Mouse (Mus musculus) heart, adult 18-20 months (tissue): Measurements from ENCODE around the gene Hdgf. TPM values are rescaled to one million over a fixed set of nuclear protein-coding genes. Genes with fewer than 3 reads are reported as not detected.

Experiments used
- DNase-seq, 2 experiments: peaks; one replicate each; pipeline ENCODE4 v3.0.0; 2021 to 2022; ENCODE audit warnings: mixed read lengths in 1 of 2
- total RNA-seq, 2 experiments: library from RNA; stranded (reverse); gene quantifications; 2 replicates each; pipeline ENCODE4 v1.2.3; 2021

The Hdgf gene
- total RNA-seq, 2 experiments from 2014 or later, result 111 to 117 TPM

DNA sequence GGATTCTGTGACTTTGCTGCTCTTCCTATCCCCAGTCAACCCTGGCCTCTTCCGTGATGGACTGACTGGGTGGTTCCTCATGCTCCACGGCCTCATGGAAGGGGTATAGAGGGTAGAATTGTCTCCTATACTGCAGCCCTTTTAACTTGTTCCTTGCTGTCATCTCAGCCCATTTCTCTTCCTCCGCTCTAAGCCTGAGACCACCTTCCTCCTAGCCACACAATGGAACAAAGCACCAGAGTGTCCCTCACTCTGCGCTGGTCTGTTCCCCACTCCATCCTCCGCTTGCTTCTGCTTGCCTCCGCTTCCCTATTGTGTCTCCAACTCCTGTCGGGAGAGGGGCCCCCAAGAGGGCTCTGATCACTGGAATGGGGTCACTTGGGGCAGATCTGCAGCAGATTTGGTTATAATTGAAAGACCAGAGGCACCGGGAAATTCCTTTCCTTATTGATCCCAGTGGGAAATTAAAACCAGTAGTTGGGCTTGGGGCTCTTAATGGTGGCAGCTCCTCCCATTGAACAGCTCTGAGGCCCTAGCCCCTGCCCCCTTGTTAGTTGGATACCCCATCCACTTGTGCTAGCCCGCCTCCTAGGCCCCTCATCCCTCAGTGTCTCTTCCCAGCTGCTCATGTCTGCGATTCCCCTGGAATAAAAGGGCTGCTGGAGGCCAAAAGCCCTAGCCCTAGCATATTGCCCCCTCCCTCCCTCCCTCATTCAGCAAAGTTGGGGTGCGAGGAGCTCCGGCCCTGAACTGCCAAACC lies 39.8 kb downstream of the Hdgf start:
- no peak for DNase-seq

DNA sequence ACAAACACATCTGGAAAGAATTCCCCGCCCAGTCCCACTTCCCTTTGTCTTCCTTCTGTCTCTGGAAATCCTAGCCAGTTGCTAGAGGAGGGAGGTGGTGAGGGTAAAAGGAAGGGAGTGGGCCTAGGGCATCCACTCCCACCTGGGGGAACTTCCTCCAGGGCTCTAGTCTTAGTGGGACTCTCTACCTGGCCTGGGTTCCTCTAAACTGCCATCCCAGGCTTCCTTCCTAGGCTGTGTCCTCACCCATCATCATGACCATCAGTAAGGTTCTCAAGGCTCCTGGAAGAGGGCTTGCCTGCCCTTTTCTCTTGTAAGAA lies 40.4 kb downstream of the Hdgf start:
- no peak for DNase-seq

DNA sequence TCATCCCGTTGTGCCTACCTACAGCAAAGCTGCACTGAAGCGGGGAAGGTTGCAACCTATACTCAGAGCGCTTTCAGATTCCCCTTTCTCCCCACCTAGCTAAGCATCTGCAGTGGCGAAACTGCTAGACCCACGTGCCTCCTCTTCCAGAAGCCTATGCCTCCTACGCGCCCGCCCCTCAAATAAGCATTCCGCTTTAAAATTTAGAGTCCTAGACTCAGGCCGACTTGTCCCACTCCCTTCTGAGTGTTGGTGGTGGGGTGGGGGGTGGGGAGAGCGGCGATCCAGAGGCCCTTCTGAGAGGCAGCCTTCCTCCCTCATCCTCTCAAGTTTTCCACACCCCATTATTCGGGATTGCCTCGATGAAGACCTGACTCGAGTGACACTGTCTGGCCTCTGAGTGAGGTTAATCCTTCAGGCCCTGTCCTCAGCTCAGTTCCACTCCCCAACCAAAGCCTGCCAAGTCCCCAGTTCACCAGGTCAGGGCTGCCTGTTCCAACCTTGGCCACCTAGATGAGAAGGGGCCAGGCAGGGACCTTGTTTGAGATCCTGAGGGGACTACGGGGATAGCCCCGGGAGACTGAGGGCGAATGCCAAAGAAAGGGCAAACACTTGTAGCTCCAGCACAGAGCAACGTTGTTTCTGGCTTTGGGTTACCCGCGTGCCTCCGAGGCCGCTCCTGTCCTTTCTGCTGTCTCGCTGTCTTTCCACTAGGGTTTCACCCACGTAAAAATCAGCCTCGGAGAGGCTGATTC lies 41.1 kb downstream of the Hdgf start:
- no peak for DNase-seq

DNA sequence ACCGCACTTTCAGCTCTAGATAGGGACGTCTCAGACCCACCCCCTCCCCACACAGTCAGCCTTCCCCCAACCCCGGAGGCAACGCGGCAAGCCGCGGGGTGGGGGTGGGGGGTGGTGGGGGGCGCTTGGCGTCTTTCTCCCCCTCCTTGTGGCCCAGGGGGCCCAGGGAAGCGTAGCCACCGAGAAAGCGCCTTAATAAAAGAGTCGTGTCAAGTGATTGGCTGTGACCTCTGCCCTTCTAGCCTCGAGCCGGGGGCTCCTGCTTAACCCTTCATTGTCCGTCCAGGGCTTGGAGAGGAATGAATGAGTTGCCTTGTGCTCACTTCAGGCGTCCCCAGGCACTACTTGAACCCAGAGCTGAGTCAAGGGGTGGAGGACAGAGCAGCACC lies 41.7 kb downstream of the Hdgf start:
- no peak for DNase-seq

DNA sequence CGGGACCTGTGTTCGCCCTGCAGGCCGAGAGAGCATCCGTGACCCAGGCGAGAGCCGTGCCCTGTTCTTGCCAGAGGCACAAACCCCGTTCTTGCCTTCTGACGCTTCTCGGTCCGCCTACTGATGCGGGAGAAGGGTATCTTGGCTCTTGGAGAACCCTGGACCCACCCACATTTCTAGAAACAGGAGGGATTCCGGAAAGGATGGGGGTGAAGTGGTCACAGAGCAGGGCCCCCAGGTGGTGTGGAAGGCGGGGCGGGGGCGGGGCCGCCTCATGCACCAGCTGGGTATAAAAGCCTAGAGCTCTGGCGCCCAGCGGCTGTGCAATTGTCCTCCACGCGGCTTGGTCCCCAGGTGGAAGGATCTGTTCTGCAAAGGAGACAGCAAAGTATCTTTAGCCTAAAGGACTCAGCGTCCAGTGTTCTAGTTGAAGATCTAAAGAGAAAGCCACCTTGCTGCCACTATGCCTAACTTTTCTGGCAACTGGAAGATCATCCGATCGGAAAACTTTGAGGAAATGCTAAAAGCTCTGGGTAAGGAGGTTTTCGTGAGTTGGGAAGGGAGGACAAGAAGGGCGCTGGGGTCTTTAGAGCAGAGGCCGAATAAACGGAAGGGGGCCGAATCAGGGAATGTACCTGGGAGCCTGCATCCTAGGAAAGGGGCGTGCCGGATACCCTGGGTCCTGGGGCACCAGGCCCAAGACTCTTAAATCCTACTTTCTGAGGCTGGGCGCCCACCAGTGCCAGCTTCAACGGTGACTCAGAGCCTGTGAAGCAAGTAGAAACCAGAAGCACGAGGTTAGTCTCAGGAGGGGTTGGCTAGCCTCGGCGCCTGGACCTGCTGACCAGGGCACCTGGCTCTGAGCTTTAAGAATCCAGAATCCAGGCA lies 42.5 kb downstream of the Hdgf start, which contains the start of gene Crabp2:
Gene Crabp2 (plus strand): TSS at position 289 of the 888 bp plus-strand sequence.
- DNase-seq, result no peak

DNA sequence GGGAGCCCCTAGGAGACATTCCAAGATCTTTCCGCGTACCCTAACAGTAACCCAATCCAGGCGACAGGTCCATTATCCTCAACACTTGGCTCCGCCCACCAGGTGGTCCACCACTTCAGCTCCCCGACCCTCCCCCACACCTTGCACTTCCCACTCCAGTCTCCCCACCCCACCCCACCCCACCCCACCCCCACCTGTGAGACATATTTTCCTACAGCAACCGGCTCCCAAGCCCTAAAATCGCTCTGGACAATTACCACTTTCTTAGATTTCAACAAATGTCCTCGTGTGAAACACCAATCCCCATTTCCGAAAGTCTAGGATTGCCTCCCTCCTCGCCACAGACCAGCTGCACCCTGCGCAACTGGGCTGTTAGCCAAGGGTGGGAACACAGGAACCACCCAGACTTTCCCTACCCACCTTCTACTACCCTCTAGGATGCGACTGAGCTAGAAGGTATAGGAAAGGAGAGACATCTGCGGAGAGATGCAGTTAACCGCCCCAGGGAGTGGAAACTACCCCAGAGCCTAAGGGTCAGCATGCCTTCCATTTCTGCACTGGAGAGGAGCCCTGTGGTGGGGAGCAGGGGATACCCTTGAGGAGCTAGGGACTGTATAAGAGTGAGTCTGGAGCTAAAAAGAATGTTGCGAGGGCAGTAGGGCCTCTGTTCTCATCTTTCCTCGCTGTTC lies 43.3 kb downstream of the Hdgf start:
- no peak for DNase-seq

DNA sequence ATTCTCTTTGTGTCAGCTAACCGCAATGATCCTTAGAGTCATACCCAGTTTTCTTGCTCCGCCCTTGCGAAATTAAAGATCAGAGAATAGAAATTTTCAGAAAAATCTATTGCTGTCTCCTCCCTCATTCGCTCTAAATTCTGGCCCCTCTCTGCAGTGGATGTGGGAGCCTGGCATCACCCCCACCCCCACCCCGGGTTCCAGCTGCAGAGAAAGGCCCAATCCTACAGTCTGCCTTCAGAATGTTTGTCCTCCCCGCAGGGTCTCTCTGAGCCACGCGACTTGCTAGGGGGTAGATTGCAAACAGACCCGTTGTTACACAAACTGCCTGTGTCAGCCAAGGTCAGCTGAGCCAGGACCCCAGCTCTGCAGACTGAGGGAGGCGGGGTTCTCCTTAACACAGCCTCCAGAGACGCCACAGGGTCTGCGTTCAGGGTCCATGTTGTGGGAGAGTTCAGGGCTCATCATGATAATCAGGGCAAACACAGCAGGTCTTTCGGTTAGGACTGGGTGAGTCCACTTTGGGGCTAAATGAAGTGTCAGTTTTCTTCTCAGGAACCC lies 43.9 kb downstream of the Hdgf start:
- DNase-seq, result no peak

DNA sequence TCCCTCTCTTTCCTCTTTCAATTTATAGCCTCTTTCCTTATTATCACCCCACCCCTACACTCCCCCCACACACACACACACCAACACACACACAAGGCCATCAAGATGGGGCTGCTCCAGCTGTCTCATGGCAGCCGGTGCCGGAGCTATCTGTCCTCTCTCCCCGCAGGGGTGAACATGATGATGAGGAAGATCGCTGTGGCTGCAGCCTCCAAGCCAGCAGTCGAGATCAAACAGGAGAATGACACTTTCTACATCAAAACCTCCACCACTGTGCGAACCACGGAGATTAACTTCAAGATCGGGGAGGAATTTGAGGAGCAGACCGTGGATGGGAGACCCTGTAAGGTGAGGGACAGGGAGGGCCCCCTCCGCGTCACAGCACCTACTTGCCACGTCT lies 45.8 kb downstream of the Hdgf start:
- DNase-seq, result no peak

DNA sequence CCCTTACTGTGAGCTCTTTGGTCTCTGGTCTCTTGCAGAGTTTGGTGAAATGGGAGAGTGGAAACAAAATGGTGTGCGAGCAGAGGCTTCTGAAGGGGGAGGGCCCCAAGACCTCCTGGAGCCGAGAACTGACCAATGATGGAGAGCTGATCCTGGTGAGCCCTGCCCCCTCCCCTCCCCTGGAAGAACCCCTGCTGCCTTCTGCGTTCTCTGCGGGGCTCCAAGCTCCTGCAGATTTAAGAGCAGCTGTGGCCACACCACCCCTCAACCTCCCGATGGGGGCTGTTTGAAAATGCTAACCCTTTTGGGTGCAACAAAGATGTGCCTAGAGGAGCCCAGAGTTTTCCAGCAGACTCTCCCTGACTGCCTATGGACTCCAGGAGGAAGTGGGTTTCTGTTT lies 46.3 kb downstream of the Hdgf start:
- DNase-seq, result no peak

DNA sequence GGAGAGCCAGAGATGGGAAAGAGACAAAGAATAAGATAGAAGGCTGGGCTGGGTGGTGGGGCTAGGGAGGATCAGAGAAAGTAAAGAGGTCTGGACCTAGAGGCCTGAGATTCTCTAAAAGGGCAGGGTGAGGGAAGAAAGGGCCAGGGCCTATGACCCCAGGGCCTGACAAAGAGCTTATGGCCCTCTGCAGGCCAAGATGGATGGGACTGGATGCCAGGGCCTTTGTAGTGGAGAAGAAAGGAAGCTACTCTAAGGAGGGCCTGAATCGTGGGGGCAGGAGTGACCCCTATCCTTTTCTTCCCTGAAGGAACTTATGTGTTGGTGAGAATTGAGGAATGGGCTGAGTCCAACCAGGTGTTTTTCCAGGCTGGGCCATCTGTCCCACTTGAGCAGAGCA lies 51.9 kb downstream of the Hdgf start:
- DNase-seq, result no peak

DNA sequence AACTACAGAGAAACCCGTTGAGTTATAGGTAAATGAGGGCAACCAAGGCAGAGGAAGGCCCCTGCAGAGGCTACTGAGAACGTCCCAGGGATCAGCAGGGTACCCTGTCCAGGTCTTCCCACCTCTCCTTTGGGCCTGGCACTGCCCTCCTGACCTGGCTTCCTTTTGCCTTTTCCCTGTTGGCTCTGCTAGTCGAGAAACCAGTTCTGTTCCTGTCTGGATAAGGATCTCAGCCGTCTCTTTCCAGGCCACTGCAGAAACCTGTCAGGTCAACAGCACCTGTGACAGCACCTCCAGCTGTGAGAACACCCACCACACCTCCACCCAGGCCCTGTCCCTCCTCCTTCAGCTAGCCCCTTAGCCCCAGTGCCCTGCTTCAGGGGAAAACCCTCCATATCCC lies 52.4 kb downstream of the Hdgf start:
- no peak for DNase-seq

DNA sequence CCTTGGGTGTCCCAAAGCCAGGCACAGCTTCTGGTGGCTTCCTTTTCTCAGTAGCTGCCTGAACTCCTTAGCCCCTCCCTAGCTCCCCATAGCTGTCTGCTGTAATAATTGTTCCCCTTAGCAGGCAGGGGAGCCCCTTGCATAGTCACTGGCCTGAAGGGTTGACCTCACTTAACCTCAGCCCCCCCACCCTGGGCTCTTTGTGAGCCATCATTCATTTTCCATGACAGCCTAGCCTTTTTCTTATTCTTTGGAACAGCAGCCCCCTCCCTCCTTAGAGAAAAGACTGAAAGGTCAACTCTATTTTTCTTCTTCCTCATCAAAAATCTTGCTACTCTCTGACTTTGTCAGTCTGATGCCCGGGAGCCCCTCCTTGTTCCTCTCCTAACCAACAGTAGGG lies 52.8 kb downstream of the Hdgf start:
- no peak for DNase-seq

DNA sequence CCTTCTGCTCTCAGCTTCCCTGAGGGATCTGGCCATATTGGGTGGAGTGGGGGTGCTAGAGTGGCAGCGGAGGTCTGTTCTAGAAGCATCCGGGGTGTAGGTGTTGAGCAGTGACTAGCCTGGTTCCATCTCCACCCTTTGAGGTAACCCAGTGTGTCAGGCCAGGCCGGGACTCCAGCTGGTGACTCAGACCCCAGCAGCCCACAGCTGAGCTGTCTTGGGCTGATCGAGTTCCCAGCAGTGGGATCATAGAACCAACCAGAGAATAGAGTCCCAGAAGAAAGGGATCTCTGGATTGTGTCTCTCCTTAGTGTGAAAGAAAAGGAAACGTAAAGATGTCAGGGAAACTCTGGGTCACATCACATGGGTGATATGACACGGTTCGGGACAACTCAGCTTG lies 53.2 kb downstream of the Hdgf start:
- DNase-seq, result no peak

DNA sequence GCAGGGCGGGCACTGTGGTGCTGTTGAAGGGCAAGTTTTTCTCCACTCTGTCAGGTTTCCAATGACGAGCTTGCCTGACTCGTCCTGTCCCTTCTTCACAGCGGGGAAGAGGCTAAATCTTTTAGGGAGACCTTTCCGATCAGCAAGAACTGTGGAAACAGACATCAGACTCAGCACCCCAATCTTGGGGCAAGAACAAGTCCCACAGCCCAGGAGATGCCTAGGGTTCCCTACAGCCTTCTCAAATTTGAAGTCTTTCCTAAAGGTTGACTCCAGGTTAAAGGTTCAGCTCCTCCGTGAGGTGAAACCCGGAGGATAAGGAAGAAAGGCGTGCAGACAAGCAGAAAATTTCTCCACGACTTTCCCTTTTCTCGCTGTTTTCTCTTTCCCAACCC lies 54.1 kb downstream of the Hdgf start:
- DNase-seq, result no peak

DNA sequence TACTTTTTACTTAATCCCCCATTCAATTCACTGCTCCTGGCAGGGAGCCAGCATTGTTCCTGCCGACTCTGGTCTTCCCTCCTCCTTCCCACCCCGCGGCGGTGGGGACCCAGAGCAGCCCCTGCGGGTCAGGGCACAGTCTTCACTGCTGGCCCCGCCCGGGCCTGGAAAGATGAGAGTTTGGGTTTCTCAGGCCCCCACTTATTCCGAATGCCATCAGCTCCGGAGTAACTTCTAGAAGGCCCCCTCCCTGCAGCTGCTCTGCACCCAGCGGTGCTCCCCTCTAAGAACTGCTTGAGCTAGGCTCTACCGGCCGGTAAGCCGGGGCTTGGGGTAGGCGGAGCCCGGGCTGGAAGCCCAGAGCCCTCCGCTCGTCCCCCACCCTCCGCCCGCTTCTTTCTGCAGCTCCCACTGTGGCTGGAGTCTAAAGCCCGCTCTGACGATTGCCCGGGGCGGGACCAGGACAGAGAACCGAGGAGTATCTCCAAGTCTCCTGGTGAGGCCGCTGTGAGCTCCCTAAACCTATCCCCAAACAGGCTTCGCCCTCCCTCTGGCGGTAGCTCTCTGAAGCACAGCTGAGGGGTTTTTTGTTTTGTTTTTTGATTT lies 54.6 kb downstream of the Hdgf start:
- peak; percentile 92 to 94 for DNase-seq

Other genes with a start within 250 kb of the Hdgf start
- under 1 TPM; 0.10 to 0.28 TPM for gene Lrrc71, start 157.7 kb upstream of the Hdgf start, total RNA-seq
- under 1 TPM in 1 of 2 experiments, not detected in 1; 0.57 TPM for gene Ntrk1, start 111.2 kb upstream of the Hdgf start, total RNA-seq
- under 1 TPM in 1 of 2 experiments, not detected in 1; 0.10 TPM for gene Insrr, start 109.4 kb upstream of the Hdgf start, total RNA-seq
- 10 to 100 TPM; 14.0 to 15.6 TPM for gene Pear1, start 82.0 kb upstream of the Hdgf start, total RNA-seq
- gene Sh2d2a, start 59.6 kb upstream of the Hdgf start, total RNA-seq, result 1 to 10 TPM in 1 of 2 experiments, under 1 TPM in 1; 0.17 to 1.2 TPM
- gene Prcc, start 20.7 kb upstream of the Hdgf start, total RNA-seq, result 10 to 100 TPM; 45.6 to 47.9 TPM
- 10 to 100 TPM; 75.0 to 77.9 TPM for gene Mrpl24, start 13.2 kb downstream of the Hdgf start, total RNA-seq
- 10 to 100 TPM; 10.8 to 11.5 TPM for gene Isg20l2, start 24.0 kb downstream of the Hdgf start, total RNA-seq
- 1 to 10 TPM; 4.8 to 5.1 TPM for gene Rrnad1, start 24.4 kb downstream of the Hdgf start, total RNA-seq
- not detected for gene Crabp2, start 42.3 kb downstream of the Hdgf start, total RNA-seq
- 10 to 100 TPM; 12.5 to 24.8 TPM for gene Nes, start 64.8 kb downstream of the Hdgf start, total RNA-seq
- gene Bcan, start 93.9 kb downstream of the Hdgf start, total RNA-seq, result under 1 TPM in 1 of 2 experiments, not detected in 1; 0.32 TPM
- not detected for gene Hapln2, start 121.3 kb downstream of the Hdgf start, total RNA-seq
- 10 to 100 TPM; 10.9 to 12.3 TPM for gene Gpatch4, start 136.8 kb downstream of the Hdgf start, total RNA-seq
- gene Naxe, start 152.2 kb downstream of the Hdgf start, total RNA-seq, result 10 to 100 TPM; 90.7 to 95.9 TPM
- not detected for gene Ttc24, start 172.0 kb downstream of the Hdgf start, total RNA-seq
- gene Iqgap3, start 175.7 kb downstream of the Hdgf start, total RNA-seq, result under 1 TPM; 0.39 to 0.69 TPM
- 100 to 1,000 TPM; 120 TPM for gene Mef2d, start 236.1 kb downstream of the Hdgf start, total RNA-seq